Mouse (Mus musculus) frontal cortex, adult (tissue): ENCODE data around the gene Srpk3.
A peak's percentile ranks its signal among the peaks of the same experiment; 100 is the strongest.
"Not testable (repeated sequence)": the region's sequence is repeated elsewhere in the genome, so short reads cannot be mapped to it uniquely, and the experiment has no call there.

Experiments
- ATAC-seq: cut with Nextera tagmentation; 2 replicates; pipeline ENCODE4 v1.9.2; 2017; ENCODE audit warnings: mild to moderate bottlenecking, moderate library complexity, mixed read lengths; ENCODE audit not compliant: low TSS enrichment

The Srpk3 gene

DNA sequence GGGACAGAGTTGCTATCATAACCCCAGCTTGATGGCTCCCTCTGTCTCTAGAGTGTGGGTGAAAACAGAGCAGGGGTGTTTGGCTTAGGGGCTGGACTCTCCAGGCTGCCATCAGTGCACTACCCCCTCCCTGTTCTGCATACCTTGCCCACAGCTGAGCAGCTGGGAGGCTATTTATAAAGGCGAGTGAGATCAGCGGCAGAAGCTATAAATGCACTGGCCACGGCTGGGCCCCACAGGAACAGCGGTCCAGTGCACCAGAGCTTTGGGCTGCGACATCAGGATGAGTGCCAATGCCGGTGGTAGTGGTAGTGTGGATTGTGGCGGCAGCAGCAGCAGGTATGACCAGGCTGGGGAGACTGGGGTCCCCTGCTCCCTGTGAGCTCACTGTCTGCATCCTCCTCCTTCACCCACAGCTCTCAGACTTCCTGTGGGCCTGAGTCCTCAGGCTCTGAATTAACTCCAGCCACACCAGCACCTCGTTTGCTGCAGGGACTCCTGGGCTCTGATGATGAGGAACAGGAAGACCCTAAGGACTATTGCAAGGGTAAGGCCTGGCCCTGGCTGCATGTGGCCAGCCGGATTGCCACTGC lies at the start of gene Srpk3:
Srpk3 (plus strand) TSS at position 238 of the 593 bp plus-strand sequence.
- peak; percentile 82 for ATAC-seq

DNA sequence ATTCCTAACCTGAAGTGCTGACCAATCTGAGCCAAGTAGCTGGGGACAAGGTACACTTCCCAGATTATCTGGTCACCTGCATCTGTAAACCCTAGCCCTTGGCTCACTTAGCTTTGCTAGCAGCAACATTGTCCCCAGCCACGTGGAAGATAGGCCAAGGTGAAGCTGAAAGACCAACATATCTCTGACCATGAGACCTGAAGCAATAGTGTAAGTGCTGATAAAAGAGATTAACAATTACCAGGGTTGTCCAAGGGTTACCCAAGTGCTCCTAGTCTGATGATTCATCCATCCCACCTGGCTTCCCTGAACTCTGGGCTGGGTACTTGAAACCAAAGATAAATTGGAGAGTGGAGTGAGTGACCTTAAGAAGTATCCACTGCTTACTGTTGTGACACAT lies 43.3 kb upstream of the Srpk3 start:
- ATAC-seq, result no peak

DNA sequence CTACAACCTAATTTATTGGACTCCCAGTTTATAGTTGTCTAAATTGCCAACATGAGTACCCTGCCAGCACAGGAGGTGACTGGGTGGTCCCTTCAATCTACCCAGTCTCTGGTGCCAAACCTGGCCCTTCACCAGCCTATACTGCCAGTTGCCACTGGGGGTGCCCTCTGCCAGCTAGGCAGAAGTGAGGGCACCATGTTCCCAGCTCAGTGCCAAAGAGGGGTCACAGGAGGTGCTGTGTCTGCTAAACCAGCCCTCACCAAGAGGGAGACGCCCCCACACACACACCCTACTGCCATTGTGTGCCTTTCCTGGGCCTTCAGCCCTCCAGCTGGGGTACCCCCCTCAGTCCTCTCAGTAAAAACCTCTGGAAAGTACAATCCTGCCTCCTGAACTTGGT lies 36.0 kb upstream of the Srpk3 start:
- ATAC-seq, result no peak

- no peak for ATAC-seq
These were observed 35.1 kb upstream of the Srpk3 start for GRCm38 (mm10) chrX:73739151-73739550.

DNA sequence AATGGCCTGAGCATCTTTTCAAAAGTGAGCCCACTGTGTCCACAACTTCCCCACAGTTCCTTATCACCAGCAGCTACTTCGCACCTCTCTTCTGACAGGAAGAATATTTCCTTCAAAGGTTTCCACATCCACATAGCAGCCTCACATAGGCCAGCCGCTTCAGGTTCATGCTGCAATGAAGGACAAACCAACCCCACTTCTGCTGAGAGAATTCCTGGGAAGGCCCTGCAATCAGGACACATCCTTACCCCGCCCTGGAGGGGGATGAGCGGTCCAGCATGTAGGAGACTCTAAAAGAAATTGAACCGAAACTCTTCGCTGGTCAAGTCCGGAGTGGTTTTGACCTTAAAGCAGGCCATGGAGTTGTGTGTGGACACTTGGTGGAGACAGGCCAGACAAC lies 34.4 kb upstream of the Srpk3 start:
- ATAC-seq, result not testable (repeated sequence)

DNA sequence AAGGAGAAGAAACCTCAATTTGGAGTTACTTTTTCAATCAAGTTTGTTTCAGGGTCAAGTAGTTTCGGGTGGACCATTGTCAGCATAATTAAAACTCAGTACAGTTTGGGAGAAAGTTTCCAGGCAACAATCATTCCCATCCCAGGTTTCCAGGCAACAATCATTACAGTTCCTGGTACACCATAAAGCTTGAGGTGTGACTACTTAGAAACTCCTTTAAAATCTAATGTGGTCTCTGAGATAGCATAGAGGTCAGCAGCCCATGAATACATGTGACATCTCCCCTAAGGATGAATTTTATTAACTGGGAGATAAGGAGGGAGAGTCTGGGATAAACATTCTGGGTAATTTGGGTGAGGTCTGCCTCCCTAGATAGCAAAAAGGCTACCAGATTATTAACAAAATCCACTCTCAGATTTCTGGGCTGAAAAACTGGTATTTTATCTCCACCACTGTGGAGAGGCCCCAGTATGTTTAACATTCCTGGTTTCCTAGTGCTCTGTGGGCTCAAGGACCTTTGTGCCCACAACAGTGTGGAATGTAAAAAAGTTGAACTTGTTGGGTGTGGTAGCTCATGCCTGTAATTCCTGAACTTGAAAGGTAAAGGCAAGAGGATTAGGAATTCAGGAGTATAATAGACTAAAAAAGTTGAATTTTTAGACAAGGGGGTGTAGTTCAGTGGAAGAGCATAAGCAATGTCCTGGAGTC lies 29.3 kb upstream of the Srpk3 start:
- no peak for ATAC-seq

GRCm38 (mm10) chrX:73748977-73749376 lies 25.2 kb upstream of the Srpk3 start:
- no peak for ATAC-seq

- peak; percentile 59; the same call in 1 of the 2 replicates for ATAC-seq
These were observed 17.7 kb upstream of the Srpk3 start, which contains the start of gene Plxnb3 for GRCm38 (mm10) chrX:73756334-73757140. Plxnb3 (plus strand) TSS chrX:73757090.

DNA sequence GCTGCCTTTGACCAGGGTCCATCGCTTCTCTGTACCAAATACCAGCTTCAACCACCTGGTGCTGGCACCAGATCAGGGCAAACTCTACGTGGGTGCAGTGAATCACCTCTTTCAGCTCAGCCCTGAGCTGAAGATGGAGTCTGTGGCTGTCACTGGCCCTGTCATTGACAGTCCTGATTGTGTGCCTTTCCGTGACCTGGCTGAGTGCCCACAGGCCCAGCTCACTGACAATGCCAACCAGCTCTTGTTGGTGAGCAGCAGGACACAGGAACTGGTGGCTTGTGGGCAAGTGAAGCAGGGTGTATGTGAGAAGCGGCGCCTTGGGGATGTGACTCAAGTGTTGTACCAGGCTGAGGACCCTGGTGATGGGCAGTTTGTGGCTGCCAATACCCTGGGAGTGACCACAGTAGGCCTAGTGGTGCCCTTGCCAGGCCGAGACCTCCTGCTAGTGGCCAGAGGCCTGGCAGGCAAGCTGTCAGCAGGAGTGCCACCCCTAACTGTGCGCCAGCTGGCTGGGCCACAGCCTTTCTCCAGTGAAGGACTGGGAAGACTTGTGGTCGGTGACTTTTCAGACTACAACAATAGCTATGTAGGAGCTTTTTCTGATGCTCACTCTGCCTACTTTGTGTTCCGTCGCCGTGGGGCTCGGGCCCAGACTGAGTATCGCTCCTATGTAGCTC lies 15.5 kb upstream of the Srpk3 start:
- ATAC-seq, result peak; percentile 38; the same call in 1 of the 2 replicates

GRCm38 (mm10) chrX:73765311-73765710 lies 8.9 kb upstream of the Srpk3 start:
- ATAC-seq, result no peak

- no peak for ATAC-seq
These were observed 6.9 kb upstream of the Srpk3 start for GRCm38 (mm10) chrX:73767267-73767666.

DNA sequence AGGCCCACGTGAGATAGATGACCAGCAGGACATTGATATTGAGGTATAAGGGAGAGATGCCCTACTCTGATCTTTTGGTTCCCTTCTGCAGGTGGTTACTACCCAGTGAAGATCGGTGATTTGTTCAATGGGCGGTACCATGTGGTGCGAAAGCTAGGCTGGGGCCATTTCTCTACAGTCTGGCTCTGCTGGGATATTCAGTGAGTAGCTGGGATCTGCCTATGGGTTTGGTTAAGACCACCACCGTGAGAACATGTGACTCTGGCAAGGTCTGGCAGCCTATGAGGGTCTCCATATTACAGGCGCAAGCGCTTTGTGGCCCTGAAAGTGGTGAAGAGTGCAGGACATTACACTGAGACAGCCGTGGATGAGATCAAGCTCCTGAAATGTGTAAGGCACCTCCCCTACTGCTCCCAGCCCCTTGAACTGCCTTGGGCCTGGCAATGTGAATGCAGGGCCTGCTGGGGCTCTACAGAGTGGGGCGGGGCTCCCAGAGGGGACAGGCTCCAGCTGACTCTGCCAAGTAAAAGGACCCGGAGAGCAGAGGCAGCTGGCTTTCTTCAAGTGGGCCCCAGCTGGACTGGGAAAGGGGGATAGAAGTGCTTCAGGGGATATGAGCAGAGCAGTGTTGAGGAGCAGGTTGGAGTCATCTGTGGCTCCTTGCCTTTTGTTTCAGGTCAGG lies 738 bp downstream of the Srpk3 start:
- ATAC-seq, result no peak

DNA sequence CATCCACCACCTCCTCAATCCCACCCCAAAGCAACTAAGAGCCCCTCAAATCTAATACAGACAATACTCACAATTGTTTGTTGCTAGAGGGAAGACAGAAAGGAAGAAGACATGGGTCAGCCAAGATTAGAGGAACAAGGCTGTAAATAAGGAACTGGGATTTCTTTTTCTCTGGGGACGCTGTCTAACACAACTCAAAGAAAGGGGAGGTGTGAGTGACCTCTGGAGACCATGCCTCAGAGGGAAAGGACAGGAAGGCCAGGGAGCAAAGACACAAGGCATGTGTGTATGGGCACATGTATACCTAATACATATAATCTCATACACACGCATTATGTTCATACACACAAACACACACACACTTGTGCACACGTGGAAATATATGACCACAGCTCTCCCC lies 8.0 kb downstream of the Srpk3 start:
- ATAC-seq, result no peak

DNA sequence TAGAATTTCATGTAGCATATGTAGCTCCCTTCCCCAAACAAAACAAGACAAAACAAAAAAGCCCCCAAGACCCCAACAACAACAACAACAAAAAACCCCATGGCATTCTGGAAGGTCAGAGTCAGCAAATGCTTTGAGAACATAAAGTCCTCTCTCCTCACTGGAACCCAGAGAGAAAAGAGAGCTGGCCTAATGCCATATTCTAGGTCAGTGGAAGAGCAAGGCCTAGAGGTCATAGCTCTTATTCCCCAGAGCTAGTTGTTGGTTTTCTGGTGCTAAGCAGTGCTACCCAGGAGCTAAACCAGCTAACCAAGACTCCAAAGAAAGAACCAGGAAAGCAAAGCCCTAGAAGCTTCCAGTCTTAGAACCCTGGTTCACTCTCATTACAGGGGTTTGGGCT lies 11.5 kb downstream of the Srpk3 start:
- ATAC-seq, result no peak

- peak; percentile 91 for ATAC-seq
These were observed 12.4 kb downstream of the Srpk3 start, which contains the start of the genes Idh3g and Ssr4 for GRCm38 (mm10) chrX:73786364-73787224. Idh3g (minus strand) TSS chrX:73786897. Ssr4 (plus strand) TSS chrX:73787028.

DNA sequence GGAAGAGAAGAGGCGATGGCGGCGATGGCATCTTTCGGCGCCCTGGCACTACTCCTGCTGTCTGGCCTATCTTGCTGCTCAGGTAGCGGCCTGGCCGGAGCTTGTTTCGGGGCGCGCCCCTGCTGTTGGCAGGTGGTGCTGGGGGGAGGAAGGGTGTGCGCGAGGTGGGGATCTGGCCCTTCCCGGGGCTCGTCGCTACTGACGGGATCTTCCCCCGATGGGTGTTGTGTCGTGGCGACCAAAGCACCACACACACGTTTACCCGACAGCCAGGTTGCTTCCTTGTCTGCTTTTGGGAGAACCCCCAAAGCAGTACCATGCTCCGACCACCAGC lies 13.0 kb downstream of the Srpk3 start:
- no peak; the same call in 1 of the 2 replicates for ATAC-seq

DNA sequence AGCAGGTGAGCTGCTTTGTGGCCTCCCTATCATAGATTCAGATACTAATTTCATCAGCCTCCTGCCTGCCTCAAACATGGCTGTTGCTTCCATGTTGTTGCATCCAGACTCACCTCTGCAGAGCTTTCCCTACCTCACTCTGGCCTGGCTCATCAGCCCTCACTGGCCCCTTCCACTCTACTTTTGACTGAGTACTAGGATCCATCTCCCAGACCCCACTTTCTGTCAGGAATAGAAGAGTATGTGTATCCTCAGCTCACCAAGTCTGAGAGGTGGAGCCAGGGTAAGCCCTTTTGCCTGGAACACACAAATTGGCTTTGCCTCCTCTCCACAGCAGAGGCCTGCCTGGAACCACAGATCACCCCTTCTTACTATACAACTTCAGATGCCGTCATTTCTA lies 14.3 kb downstream of the Srpk3 start:
- no peak for ATAC-seq

GRCm38 (mm10) chrX:73793039-73793438 lies 18.8 kb downstream of the Srpk3 start:
- ATAC-seq, result no peak

GRCm38 (mm10) chrX:73793505-73793904 lies 19.3 kb downstream of the Srpk3 start:
- no peak for ATAC-seq

DNA sequence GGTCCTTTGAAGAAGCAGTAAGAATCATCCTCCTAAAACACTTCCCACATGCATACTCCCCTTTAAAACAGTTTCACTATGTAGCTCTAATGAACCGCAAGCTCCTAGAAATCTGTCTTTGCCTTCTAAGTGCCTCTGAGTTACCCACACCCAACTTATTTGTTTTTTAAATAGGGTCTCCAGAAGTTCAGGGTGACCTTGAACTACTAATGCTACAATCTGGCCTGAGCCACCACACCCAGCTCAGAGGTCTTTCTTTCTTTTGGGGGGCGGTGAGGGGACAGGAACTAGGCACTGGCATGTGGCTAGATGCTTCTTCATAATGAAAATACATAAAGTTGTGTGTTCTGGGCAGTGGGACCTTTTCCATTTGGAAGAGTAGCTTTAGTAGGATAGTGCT lies 23.3 kb downstream of the Srpk3 start:
- ATAC-seq, result no peak

DNA sequence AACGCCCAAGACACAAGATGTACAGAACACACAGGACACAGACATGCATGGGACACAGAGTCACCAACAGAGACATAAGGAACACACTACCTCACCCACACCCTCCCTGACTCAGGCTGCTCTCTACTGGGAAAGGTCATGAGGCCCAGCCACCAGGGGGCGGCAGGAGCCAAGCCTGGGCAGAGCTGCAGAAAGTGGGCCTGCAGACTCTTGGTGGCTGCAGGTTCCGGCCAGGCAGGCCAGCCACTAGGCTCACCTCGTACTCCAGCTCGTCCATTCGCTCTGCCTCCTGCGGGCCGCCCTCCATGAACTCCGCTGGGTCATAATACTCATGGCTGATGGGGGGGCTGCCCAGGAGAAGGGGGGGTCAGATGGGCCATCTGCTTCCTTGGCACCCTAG lies 24.3 kb downstream of the Srpk3 start:
- peak; percentile 58 for ATAC-seq
